Mouse (Mus musculus) frontal cortex, adult 2 months (tissue): ENCODE data around the gene Pak6. TPM values are rescaled to one million over a fixed set of nuclear protein-coding genes. Genes with fewer than 3 reads are reported as not detected.
"Not testable (repeated sequence)": the region's sequence is repeated elsewhere in the genome, so short reads cannot be mapped to it uniquely, and the experiment has no call there.

Source experiments
- DNase-seq, 2 experiments: peaks; one replicate each; pipeline ENCODE4 v3.0.0; 2022; ENCODE audit warnings: low spot score in 1 of 2; ENCODE audit errors: extremely low spot score in 1 of 2
- polyA plus RNA-seq: library from polyadenylated mRNA; depleted of rRNA; stranded (reverse); fragments of >200 nt; gene quantifications from 2 replicates; pipeline ENCODE4 v1.2.3, GENCODE M21; 2012; rRNA removed

Gene Pak6
- polyA plus RNA-seq: 58.0 and 60.0 TPM in 2 replicates

GRCm38 (mm10) chr2:118662902-118663803 lies at the start of gene Pak6:
Gene Pak6 (plus strand): TSS chr2:118663303.
- DNase-seq: peak; percentile 65 to 81

- DNase-seq: no peak
Observed at GRCm38 (mm10) chr2:118618013-118618412, 45.1 kb upstream of the Pak6 start.

- DNase-seq: no peak
Observed at GRCm38 (mm10) chr2:118620101-118620500, 43.0 kb upstream of the Pak6 start.

GRCm38 (mm10) chr2:118620608-118621007 lies 42.5 kb upstream of the Pak6 start:
- DNase-seq: no peak

- DNase-seq: peak in 1 of 2 experiments; percentile 6
Observed at GRCm38 (mm10) chr2:118629276-118629675, 33.8 kb upstream of the Pak6 start.

GRCm38 (mm10) chr2:118633441-118633840 lies 29.7 kb upstream of the Pak6 start:
- DNase-seq: no peak

- no peak for DNase-seq
Observed at GRCm38 (mm10) chr2:118637258-118637657, 25.8 kb upstream of the Pak6 start.

GRCm38 (mm10) chr2:118637888-118638526 lies 25.1 kb upstream of the Pak6 start:
- peak; percentile 35 to 87 for DNase-seq

- DNase-seq: no peak
Observed at GRCm38 (mm10) chr2:118638686-118639085, 24.4 kb upstream of the Pak6 start.

- no peak for DNase-seq
Observed at GRCm38 (mm10) chr2:118641147-118641546, 22.0 kb upstream of the Pak6 start.

GRCm38 (mm10) chr2:118642431-118642830 lies 20.7 kb upstream of the Pak6 start:
- no peak for DNase-seq

- no peak for DNase-seq
Observed at GRCm38 (mm10) chr2:118642942-118643341, 20.2 kb upstream of the Pak6 start.

- DNase-seq: no peak
Observed at GRCm38 (mm10) chr2:118646665-118647064, 16.4 kb upstream of the Pak6 start.

- DNase-seq: not testable (repeated sequence)
Observed at GRCm38 (mm10) chr2:118650697-118651096, 12.4 kb upstream of the Pak6 start.

GRCm38 (mm10) chr2:118656688-118657281 lies 6.3 kb upstream of the Pak6 start:
- no peak for DNase-seq

GRCm38 (mm10) chr2:118658457-118658856 lies 4.6 kb upstream of the Pak6 start:
- DNase-seq: no peak

- peak in 1 of 2 experiments; percentile 73 for DNase-seq
Observed at GRCm38 (mm10) chr2:118659077-118659476, 4.0 kb upstream of the Pak6 start.

- DNase-seq: no peak
Observed at GRCm38 (mm10) chr2:118659493-118659892, 3.6 kb upstream of the Pak6 start.

- no peak for DNase-seq
Observed at GRCm38 (mm10) chr2:118659998-118660452, 3.1 kb upstream of the Pak6 start.

GRCm38 (mm10) chr2:118661891-118662290 lies 1.2 kb upstream of the Pak6 start:
- no peak for DNase-seq
